Mouse (Mus musculus) kidney, embryonic 14.5 days (tissue): ENCODE data around the gene Fabp6. TPM values are rescaled to one million over a fixed set of nuclear protein-coding genes. Genes with fewer than 3 reads are reported as not detected.

Experiments used
- ATAC-seq: fragments of 200-750 bp; cut with Nextera tagmentation; 2 replicates; pipeline ENCODE4 v1.8.0; 2017; ENCODE audit warnings: moderate number of reproducible peaks, mild to moderate bottlenecking, moderate TSS enrichment, moderate library complexity; ENCODE audit not compliant: low FRiP score, low TSS enrichment
- H3K27ac ChIP-seq: fragments of 300-500 bp; sonication (generic); 2 replicates; pipeline ENCODE4 v1.5.1; 2014; ENCODE audit warnings: low read depth, mild to moderate bottlenecking, low read length, moderate library complexity, mixed read lengths
- H3K27me3 ChIP-seq: fragments of 300-500 bp; sonication (generic); 2 replicates; pipeline ENCODE4 v1.6.1; 2014; ENCODE audit warnings: mild to moderate bottlenecking, low read length; ENCODE audit not compliant: control insufficient read depth, insufficient read depth
- H3K36me3 ChIP-seq: fragments of 300-500 bp; sonication (generic); 2 replicates; pipeline ENCODE4 v1.6.1; 2014; ENCODE audit warnings: low read length, mixed read lengths; ENCODE audit not compliant: control insufficient read depth, insufficient read depth
- H3K4me1 ChIP-seq: fragments of 300-500 bp; sonication (generic); 2 replicates; pipeline ENCODE4 v1.6.1; 2014; ENCODE audit warnings: low read length, mixed read lengths; ENCODE audit not compliant: control insufficient read depth, insufficient read depth
- H3K4me2 ChIP-seq: fragments of 300-500 bp; sonication (generic); replicated peaks from 2 replicates; pipeline ENCODE4 v1.6.1; 2014; ENCODE audit warnings: low read depth, mild to moderate bottlenecking, low read length
- H3K4me3 ChIP-seq: fragments of 300-500 bp; sonication (generic); 2 replicates; pipeline ENCODE4 v1.5.1; 2014; ENCODE audit warnings: mild to moderate bottlenecking, low read length
- H3K9ac ChIP-seq: fragments of 300-500 bp; sonication (generic); 2 replicates; pipeline ENCODE4 v1.6.1; 2014; ENCODE audit warnings: low read depth, mild to moderate bottlenecking, low read length, moderate library complexity
- H3K9me3 ChIP-seq: fragments of 300-500 bp; sonication (generic); 2 replicates; pipeline ENCODE4 v1.6.1; 2016; ENCODE audit warnings: low read length; ENCODE audit not compliant: control insufficient read depth
- WGBS: fragments of 180-500 bp; shearing (Covaris S2); extraction: QIAGEN DNeasy Blood & Tissue Kit; methylation state at CpG from one replicate; pipeline ENCODE4 v1.1.7; 2014; 5-methylcytosine and 5-hydroxymethylcytosine counted together
- polyA plus RNA-seq: library from polyadenylated mRNA; unstranded; fragments of >200 nt; fragmentation: Nextera tagmentation; extraction: Ambion mirVana; gene quantifications from 2 replicates; pipeline ENCODE4 v1.2.1, GENCODE M21; 2014

Fabp6 gene
- polyA plus RNA-seq, 1 experiment from 2014 or later = not detected

DNA sequence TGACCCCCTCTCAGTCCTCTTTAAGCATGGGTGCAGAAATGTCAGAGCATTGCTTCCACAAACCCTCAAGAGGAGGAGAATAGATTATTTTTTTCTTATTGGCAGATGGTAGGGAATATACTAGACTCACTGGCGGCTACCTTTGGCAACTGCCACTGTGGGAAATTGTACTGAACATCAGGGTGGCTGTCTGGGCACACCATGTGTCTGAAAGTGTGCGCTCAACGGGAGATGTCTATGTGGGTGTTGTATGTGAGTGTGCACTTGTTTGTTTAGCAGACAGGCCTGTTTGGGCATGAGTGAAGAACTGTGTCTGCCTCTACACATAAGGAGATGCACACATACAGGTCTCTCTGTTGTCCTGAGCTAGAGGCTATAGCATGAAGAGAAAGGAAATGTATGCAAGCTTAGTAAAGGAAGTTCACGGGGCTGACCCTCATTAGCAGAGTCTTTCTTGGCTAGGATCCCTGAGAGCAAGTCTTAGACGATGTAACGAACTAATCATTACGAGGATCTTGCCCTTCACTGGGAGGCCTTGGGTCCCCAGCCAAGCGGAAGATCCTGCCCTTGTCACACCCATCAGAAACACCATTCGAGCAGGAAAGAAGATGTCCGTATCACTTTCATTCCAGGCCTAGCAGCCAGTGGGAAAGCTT is 8.8 kb upstream of the Fabp6 start:
- 60% methylated on average over 10 of the region's 10 CpGs for WGBS
- Histone ChIP-seq H3K27ac (no peak overlapping the region), H3K9ac (no peak overlapping the region), H3K4me1 (peaks cover 6% of the 10 kb centered on the region; the same call in 1 of the 2 replicates), H3K9me3 (no peaks in the 10 kb centered on the region), H3K36me3 (no peaks in the 10 kb centered on the region), H3K4me2 (no peak overlapping the region), H3K4me3 (no peak overlapping the region), H3K27me3 (no peaks in the 10 kb centered on the region)
- no peak for ATAC-seq

DNA sequence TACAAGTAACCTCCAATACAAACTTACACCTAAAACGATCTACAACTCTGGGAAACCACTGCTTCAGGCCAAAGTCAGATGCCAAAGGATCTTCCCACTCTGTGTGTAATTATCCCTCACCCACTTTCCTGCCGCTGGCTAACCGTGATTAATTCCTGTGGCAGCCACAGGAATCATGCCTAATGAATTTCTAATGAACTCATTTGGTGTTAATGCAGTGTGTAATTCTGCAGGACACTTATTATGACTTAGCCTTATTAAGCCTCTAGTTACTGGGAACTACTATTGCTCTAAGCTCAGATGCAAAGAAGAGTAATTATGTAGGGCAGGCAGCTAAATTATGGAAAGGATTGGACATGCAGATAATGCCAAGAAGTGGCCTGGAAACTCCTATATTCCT is 7.1 kb upstream of the Fabp6 start:
- no peak overlapping the region for H3K9ac ChIP-seq
- 51% methylated on average over 3 of the region's 3 CpGs for WGBS
- no peak for ATAC-seq
- H3K4me1 ChIP-seq = peaks cover 6% of the 10 kb centered on the region; the same call in 1 of the 2 replicates
- no peak overlapping the region for H3K4me2 ChIP-seq
- no peaks in the 10 kb centered on the region for H3K9me3 ChIP-seq
- H3K27ac ChIP-seq = no peak overlapping the region
- no peak overlapping the region for H3K4me3 ChIP-seq
- no peaks in the 10 kb centered on the region for H3K27me3 ChIP-seq
- no peaks in the 10 kb centered on the region for H3K36me3 ChIP-seq

DNA sequence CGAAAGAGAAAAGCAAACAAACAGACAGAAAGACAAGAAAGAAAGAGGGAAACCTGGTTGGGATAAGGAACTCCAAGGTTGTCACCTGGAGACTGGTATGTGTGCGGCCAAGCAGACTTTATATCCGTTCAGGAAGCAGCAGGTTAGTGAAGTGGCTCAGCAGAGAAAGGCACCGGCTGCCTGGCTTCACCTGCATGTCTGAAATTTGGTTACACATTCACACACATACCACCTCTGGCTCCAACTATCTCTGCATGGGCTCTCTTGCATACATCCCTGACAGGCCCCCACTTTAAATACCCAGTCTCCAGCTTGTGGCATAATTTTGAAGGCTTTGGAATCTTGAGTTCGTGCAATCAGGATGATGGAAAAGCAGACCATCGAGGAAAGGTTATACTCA is 4.5 kb upstream of the Fabp6 start:
- no peaks in the 10 kb centered on the region for H3K9me3 ChIP-seq
- no peak overlapping the region for H3K9ac ChIP-seq
- no peak overlapping the region for H3K4me3 ChIP-seq
- no peak overlapping the region for H3K27ac ChIP-seq
- H3K4me2 ChIP-seq = no peak overlapping the region
- no peaks in the 10 kb centered on the region for H3K27me3 ChIP-seq
- WGBS = 62% methylated on average over 6 of the region's 6 CpGs
- no peaks in the 10 kb centered on the region for H3K4me1 ChIP-seq
- ATAC-seq = peak; percentile 54; the same call in 1 of the 2 replicates
- H3K36me3 ChIP-seq = no peaks in the 10 kb centered on the region

DNA sequence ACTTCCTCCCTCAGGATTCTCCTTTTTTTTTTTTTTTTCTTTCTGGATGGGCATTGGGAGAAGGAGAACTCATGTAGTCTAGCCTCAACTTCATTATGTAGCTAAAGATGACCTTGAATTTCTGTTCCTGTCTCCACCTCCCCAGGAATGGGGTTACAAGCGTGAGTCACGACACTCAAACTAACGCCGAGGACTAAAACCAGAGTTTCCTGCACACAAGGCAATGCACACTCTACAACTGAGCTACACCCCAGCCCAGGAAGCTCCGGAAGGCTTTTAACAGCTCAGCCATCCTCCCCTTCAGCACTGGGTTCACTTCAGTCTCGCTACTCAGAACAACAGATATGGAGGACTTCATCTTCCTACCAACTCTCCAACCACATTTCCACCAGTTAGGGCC is 3.6 kb upstream of the Fabp6 start:
- 84% methylated on average over 6 of the region's 6 CpGs for WGBS
- H3K9ac ChIP-seq = no peak overlapping the region
- no peaks in the 10 kb centered on the region for H3K9me3 ChIP-seq
- H3K36me3 ChIP-seq = no peaks in the 10 kb centered on the region
- H3K27ac ChIP-seq = no peak overlapping the region
- no peaks in the 10 kb centered on the region for H3K27me3 ChIP-seq
- H3K4me1 ChIP-seq = no peaks in the 10 kb centered on the region
- no peak overlapping the region for H3K4me2 ChIP-seq
- no peak overlapping the region for H3K4me3 ChIP-seq
- ATAC-seq = no peak

DNA sequence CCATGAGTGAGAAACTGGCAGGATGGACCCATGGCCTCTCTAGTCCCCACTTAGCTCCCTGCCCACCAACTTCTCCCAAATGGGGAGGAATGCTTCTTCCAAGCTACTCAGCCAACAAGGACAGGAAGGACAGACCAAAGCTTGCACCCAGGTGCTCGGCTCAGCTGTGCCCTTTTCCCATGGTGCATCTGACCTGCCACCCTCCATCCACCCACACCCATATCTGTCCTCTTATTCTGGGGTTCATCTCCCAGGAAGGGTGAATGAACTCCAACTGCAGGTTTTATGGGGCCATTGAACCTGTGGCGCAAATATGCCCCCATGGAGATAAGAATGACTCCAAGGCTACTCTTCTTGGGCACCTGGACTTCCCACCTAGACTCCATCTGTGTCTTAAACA is 2.9 kb upstream of the Fabp6 start:
- Histone ChIP-seq H3K9me3 (no peaks in the 10 kb centered on the region), H3K4me1 (no peaks in the 10 kb centered on the region), H3K4me2 (no peak overlapping the region), H3K27ac (no peak overlapping the region), H3K4me3 (no peak overlapping the region), H3K9ac (no peak overlapping the region), H3K27me3 (no peaks in the 10 kb centered on the region), H3K36me3 (no peaks in the 10 kb centered on the region)
- WGBS = 88% methylated on average over 2 of the region's 2 CpGs
- no peak for ATAC-seq

DNA sequence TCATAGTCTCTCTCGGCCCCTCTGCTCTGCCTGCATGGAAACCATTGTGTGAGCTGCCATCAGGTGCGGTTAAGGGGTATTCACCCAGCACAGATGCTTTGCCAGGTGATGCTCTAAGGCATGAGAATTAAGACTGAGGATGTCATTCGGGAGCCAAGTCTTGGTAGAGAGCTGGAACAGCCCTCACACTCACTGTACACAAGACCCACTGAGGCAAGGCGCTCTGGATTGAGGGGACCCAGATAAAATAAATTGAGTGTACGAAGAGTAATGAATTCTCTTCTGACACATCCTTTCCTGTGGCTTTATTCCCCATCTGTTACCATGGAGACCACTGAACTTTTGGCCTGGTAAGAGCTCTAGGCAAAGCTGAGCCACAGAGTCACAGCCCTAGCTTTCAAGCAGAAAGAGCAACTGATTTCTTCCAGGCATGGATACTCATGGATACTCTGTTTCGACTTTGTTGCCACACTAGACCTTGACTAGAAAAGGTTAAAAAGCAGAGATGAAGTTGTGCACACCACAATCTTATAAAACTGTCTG is 11.7 kb downstream of the Fabp6 start:
- no peaks in the 10 kb centered on the region for H3K27me3 ChIP-seq
- ATAC-seq = no peak

DNA sequence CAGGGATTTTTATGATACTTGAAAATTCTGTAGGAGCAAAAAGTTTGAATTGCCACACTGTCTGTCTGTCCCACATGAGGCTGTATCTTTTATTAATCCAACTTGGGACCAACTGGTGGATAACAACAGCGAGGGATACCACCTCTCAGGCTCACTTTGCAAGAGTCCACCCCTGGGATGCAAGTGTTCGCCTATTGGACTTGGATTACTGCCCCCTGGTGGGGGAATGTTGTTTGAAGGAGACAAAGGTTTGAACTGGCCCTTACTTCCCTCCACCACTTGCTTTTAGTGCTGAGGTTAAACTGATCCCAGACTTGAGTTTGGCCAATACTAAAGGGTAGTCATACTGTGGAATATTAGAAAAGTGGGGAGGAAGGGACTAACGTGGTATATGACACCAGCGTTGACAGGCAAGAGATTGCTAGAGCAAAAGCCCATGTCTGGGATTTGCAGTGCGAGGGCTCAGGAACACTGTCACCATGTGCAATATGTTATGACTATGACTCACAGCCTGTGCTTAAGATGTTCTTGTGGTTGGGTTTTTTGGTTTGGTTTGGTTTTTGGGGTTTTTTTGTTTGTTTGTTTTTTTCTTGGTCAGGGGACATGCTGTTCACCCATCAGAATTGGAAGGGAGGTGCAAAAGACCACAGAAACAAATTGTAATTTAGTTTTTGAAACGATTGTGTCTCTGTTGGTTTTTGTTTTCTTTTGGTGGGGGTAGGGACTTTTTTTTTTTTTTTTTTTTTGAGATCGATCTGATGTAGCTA is 14.8 kb downstream of the Fabp6 start, which contains the start of gene 4933415A04Rik:
4933415A04Rik (plus strand) TSS at position 717 of the 767 bp plus-strand sequence.
- no peaks in the 10 kb centered on the region for H3K4me1 ChIP-seq
- no peaks in the 10 kb centered on the region for H3K27me3 ChIP-seq
- 76% methylated on average over 7 of the region's 7 CpGs for WGBS
- H3K4me3 ChIP-seq = no peak within 1 kb of the TSS
- H3K9me3 ChIP-seq = no peaks in the 10 kb centered on the region
- no peak within 1 kb of the TSS for H3K27ac ChIP-seq
- H3K9ac ChIP-seq = no peak within 1 kb of the TSS
- no peak within 1 kb of the TSS for H3K4me2 ChIP-seq
- peaks cover 43% of the 10 kb centered on the region for H3K36me3 ChIP-seq
- peak; percentile 59 for ATAC-seq

More for the DNA sequence above, 11.7 kb downstream of the Fabp6 start:
- peaks cover 28% of the 10 kb centered on the region for H3K36me3 ChIP-seq
- no peak overlapping the region for H3K4me2 ChIP-seq
- no peak overlapping the region for H3K4me3 ChIP-seq
- H3K9me3 ChIP-seq = no peaks in the 10 kb centered on the region
- H3K27ac ChIP-seq = no peak overlapping the region
- H3K4me1 ChIP-seq = no peaks in the 10 kb centered on the region
- H3K9ac ChIP-seq = no peak overlapping the region
- 71% methylated on average over 6 of the region's 6 CpGs for WGBS

DNA sequence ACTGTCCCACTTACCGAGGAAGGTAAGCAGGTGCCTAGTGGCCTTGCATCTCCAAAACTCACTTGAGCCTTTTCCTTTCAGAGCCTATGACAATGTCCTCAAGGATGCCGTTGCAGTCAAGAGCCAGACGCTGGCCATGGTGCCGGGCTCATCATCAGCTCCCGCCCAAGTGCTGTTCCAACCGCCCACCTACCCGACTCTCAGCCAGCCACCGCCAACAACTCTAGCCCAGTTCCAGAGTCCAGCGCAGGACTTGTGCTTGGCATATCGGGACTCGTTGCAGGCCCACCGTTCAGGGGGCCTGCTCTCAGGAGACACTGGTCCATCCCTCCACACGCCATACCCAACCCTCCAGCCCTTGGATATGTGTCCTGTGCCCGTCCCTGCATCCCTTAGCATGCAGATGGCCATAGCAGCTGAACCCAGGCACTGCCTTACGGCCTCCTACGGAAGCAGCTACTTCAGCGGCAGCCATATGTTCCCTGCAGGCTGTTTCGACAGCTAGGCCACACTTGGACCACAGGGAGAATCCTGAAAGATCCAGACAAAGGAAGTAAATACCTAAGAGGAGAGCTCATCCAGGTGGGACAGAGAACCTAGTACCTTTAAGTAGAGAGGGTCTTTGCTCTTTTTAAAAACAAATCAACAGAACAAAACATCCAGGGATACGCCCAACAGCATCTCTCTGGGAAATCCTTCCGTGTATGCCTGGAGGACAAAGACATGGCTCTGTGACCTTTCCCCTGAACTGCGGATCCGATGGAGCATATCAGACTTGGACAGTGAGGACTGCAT is 15.9 kb downstream of the Fabp6 start:
- no peaks in the 10 kb centered on the region for H3K4me1 ChIP-seq
- 90% methylated on average over 22 of the region's 22 CpGs for WGBS
- H3K4me2 ChIP-seq = no peak overlapping the region
- H3K27me3 ChIP-seq = no peaks in the 10 kb centered on the region
- no peak overlapping the region for H3K9ac ChIP-seq
- H3K9me3 ChIP-seq = no peaks in the 10 kb centered on the region
- no peak overlapping the region for H3K27ac ChIP-seq
- peaks cover 51% of the 10 kb centered on the region for H3K36me3 ChIP-seq
- ATAC-seq = no peak
- no peak overlapping the region for H3K4me3 ChIP-seq
